Mouse (Mus musculus): Measurements from ENCODE around the gene Mapk10. TPM values are rescaled to one million over a fixed set of nuclear protein-coding genes. Genes with fewer than 3 reads are reported as not detected.
"Not testable (repeated sequence)": the region's sequence is repeated elsewhere in the genome, so short reads cannot be mapped to it uniquely, and the experiment has no call there.

Mapk10 gene
- polyA plus RNA-seq, 1 experiment from 2014 or later = 2.9 TPM

GRCm38 (mm10) chr5:102875628-102876027 is 335.5 kb downstream of the Mapk10 start:
- WGBS = 65% methylated on average over 16 of the region's 16 CpGs
- H3K27ac ChIP-seq = no peak overlapping the region
- H3K9me3 ChIP-seq = no peaks in the 10 kb centered on the region
- H3K27me3 ChIP-seq = no peaks in the 10 kb centered on the region
- H3K9ac ChIP-seq = no peak overlapping the region
- no peak overlapping the region for H3K4me3 ChIP-seq
- H3K4me1 ChIP-seq = no peaks in the 10 kb centered on the region
- peaks cover 3% of the 10 kb centered on the region; the same call in 1 of the 2 replicates for H3K36me3 ChIP-seq
- no peak overlapping the region for H3K4me2 ChIP-seq
- ATAC-seq (ENCODE audit: borderline replicate concordance, extremely low read depth, low FRiP score, low TSS enrichment) = no peak

DNA sequence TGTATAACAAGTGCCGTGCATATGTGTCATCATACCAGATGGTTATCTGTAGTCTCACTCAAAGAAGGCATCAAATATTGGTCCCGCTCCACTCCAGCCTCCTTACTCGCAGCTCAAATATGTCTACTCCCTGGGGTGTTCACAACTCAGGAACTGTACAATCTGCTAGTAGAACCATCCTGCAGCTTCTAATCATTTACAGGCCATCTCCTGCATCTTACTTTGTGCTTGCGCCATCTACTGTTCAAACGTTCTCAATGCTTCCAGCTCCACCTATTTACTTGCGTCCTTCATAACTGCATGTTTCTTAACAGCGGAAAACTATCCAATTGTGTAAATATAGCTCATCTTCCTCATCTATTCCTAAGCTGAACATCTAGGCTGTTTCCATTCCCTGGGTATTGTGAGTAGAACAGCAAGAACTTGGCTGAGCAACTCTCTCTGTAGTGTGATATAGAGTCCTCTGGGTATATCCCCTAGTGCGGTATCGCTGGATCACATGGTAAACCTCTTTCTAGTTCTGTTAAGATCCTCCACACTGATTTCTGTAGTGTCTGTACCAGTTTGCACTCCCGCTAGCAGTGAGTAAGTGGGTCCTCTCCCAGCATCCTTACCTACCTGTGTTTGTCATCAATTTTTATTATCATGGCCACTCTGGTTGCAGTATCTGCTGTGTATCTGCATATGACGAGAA is 336.4 kb downstream of the Mapk10 start:
- Histone ChIP-seq H3K4me1 (no peaks in the 10 kb centered on the region), H3K27me3 (no peaks in the 10 kb centered on the region), H3K9ac (no peak overlapping the region), H3K4me2 (no peak overlapping the region), H3K36me3 (no peaks in the 10 kb centered on the region), H3K4me3 (no peak overlapping the region), H3K27ac (no peak overlapping the region), H3K9me3 (no peaks in the 10 kb centered on the region)
- ATAC-seq (ENCODE audit: borderline replicate concordance, extremely low read depth, low FRiP score, low TSS enrichment) = peak; percentile 57; the same call in 1 of the 2 replicates
- 42% methylated on average over 11 of the region's 11 CpGs for WGBS

- not testable (repeated sequence) for H3K36me3 ChIP-seq; ATAC-seq (ENCODE audit: borderline replicate concordance, extremely low read depth, low FRiP score, low TSS enrichment)
- 87% methylated on average over 9 of the region's 9 CpGs for WGBS
Measured at GRCm38 (mm10) chr5:102872996-102873395, 338.1 kb downstream of the Mapk10 start.

DNA sequence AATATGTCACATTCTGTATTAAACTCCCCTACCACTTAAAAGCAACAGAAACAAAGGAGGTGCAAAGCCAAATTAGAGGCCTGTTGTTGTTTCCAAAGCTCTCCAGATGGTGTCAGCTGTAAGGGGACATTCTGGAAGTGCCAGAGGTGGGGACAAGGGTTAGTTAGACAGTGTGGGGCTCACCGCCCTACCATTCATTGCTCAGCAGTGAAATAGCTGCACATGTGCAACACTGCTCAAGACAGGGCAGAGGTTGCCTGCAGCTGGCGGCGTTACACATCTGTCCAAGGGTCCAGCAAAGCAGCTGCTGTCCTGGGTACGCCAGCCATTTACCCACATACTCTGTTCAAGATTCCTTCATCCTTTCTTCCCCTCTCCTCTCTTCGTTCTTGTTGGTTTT is 342.9 kb downstream of the Mapk10 start:
- H3K4me3 ChIP-seq = no peak overlapping the region
- no peaks in the 10 kb centered on the region for H3K9me3 ChIP-seq
- H3K4me1 ChIP-seq = peaks cover 5% of the 10 kb centered on the region; the same call in 1 of the 2 replicates
- H3K4me2 ChIP-seq = no peak overlapping the region
- peak; percentile 42; the same call in 1 of the 2 replicates for ATAC-seq (ENCODE audit: borderline replicate concordance, extremely low read depth, low FRiP score, low TSS enrichment)
- no peaks in the 10 kb centered on the region for H3K27me3 ChIP-seq
- no peak overlapping the region for H3K27ac ChIP-seq
- H3K36me3 ChIP-seq = no peaks in the 10 kb centered on the region
- WGBS = 41% methylated on average over 5 of the region's 5 CpGs
- H3K9ac ChIP-seq = no peak overlapping the region

More at GRCm38 (mm10) chr5:102872996-102873395, 338.1 kb downstream of the Mapk10 start:
- H3K9me3 ChIP-seq, H3K4me1 ChIP-seq, H3K4me2 ChIP-seq, H3K4me3 ChIP-seq, H3K9ac ChIP-seq, H3K27me3 ChIP-seq, H3K27ac ChIP-seq: not testable (repeated sequence)

DNA sequence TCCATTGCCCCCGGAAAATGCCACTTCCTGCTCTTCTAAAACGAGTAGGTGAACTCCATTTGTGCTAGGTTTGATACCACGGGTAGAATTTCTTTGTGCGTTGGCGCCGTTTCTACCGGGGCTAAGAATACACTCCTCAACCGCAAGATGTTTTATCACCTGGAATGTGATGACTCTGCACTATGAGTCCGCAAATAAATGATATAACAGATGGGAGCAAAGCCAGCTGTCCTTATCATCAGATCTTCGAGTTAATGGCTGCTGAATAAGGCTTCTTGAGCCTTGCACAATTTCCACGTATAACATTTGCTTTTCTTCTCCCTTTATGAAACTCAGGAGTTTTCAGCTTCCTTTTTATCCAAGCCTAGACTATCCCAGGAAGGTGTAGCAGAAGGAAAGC is 351.4 kb downstream of the Mapk10 start:
- no peak overlapping the region for H3K9ac ChIP-seq
- WGBS = 60% methylated on average over 11 of the region's 11 CpGs
- H3K4me2 ChIP-seq = no peak overlapping the region
- H3K27me3 ChIP-seq = no peaks in the 10 kb centered on the region
- peaks cover 4% of the 10 kb centered on the region; the same call in 1 of the 2 replicates for H3K4me1 ChIP-seq
- no peaks in the 10 kb centered on the region for H3K9me3 ChIP-seq
- no peak overlapping the region for H3K4me3 ChIP-seq
- H3K36me3 ChIP-seq = no peaks in the 10 kb centered on the region
- no peak for ATAC-seq (ENCODE audit: borderline replicate concordance, extremely low read depth, low FRiP score, low TSS enrichment)
- no peak overlapping the region for H3K27ac ChIP-seq

DNA sequence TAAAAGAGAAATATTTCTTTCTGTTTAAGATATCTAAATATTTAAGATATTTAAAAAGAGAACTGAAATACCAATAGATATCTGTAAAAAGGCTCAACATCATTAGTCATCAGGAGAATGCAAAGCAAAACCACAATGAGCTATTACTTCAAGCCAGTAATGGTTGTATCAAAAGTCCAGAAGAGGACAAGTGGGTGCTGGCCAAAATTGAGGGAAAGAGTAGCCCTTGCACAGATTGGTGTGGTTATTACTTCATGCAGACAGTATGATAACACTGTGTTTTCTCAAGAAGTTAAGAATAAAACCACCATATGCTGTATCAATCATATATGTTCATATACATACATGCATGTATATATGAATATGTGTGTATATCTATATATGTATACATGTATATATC is 353.1 kb downstream of the Mapk10 start:
- Histone ChIP-seq H3K4me1 (peaks cover 4% of the 10 kb centered on the region; the same call in 1 of the 2 replicates), H3K9me3 (no peaks in the 10 kb centered on the region), H3K9ac (no peak overlapping the region), H3K36me3 (no peaks in the 10 kb centered on the region), H3K4me3 (no peak overlapping the region), H3K4me2 (no peak overlapping the region), H3K27ac (no peak overlapping the region), H3K27me3 (no peaks in the 10 kb centered on the region)
- no peak for ATAC-seq (ENCODE audit: borderline replicate concordance, extremely low read depth, low FRiP score, low TSS enrichment)

Other genes with a start within 250 kb of the Mapk10 start
- 12.1 and 14.0 TPM in 2 replicates for gene Ptpn13, start 213.9 kb upstream of the Mapk10 start, polyA plus RNA-seq (2015; fragmentation: Nextera tagmentation; extraction: Ambion mirVana)

Measured in lung, embryonic 15.5 days (tissue).